Mouse (Mus musculus) heart, adult 11 months (tissue): ENCODE results near the gene Zhx3.
A peak's percentile ranks its signal among the peaks of the same experiment; 100 is the strongest.

Source experiments
- DNase-seq: peaks from one replicate; pipeline ENCODE4 v3.0.0; 2022

Zhx3 gene

DNA sequence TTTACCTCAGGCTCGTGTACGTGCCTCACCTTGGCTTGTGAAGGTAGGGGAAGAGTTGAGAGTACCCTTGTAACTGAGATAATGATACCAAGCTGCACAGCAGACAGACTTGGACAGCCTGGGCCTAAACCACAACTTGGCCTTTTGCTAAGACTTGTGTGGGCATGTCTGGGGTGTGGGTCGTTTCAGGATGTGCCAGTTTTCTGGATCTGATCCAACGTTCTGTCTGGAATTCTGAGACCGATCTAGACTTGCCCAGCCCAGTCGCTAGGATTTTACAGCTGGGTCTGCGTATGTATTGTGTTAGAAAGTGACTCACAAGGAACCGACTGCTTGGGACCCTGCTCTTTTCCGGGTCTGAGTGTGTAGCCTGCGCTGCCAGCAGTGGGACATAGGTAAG is 125.7 kb downstream of the Zhx3 start:
- DNase-seq = no peak

DNA sequence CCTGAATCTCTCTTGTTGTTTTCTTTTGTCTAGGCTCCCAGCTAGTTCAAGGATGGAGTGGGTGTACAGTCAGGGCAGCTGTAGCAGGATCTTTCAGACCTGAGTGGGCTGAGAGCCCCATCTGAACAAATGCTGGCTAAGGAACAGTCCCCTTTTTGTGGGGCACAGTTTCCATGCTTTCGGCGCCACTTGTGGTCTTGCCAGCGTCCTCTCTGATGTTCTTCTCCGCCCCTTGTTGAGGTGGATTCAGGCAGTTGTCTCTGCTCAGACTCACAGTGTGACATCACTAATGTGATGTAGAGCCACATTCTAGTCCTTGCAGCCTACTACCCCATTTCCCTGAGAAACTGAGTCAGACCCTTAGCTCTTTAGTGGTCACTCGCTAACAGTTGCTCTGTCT is 126.2 kb downstream of the Zhx3 start:
- no peak for DNase-seq

DNA sequence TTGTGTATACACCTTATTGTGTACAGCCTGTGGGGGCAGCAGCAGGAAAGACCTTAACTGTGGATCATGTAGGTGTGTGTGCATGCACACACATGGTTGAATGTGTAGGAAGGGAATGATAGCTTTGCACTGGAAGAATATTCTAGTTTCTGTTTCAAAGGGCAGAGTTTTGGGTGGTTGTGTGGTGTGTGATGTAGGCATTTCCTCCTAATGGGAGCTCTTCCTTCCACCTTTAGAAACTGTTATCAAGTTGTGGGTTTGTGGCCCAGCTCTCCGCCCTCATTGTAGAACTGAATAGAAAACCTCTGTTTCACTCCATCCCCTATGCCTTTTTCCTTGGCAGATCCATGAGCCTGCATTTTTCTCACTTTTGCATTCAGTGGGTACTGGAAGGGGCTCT is 127.3 kb downstream of the Zhx3 start:
- DNase-seq = no peak

- no peak for DNase-seq
These were observed 128.0 kb downstream of the Zhx3 start for GRCm38 (mm10) chr2:160744823-160745210.

DNA sequence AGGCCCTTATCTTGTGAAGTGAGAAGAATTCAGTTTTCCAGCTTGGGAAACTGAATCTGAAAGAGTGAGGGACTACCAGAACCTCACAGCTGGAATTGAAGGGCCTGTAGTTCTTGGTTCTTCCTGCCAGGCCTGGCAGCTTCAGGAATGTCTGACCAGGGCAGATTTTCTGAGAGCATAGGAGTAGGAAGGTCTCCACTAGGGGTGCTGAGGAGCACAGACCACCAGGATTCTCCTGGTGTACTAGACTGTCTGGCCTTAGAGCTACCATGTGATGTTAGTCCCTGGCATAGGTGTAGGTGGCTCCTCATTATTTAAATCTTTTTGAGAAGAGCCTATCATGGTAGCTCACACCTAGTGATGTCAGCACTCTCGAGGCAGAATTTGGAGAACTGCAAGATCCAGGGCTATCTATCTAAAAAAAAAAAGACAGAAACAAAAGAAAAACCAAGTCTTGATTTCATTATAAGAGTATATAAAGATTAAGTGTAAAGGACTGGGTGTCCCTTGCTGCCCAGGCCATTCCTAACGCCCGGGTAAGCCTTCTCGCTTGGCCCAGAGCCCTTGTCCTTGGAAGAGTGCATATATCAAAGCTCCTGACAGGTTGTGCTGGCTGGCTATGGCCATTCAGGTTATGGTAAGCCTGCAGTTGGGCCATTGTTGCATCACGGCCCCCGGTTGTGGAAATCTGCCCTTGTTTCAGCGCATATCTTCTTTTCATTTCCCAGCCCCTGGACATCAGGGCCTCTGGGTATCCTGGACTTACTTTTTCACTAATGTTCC is 128.6 kb downstream of the Zhx3 start:
- peak; percentile 97 for DNase-seq

DNA sequence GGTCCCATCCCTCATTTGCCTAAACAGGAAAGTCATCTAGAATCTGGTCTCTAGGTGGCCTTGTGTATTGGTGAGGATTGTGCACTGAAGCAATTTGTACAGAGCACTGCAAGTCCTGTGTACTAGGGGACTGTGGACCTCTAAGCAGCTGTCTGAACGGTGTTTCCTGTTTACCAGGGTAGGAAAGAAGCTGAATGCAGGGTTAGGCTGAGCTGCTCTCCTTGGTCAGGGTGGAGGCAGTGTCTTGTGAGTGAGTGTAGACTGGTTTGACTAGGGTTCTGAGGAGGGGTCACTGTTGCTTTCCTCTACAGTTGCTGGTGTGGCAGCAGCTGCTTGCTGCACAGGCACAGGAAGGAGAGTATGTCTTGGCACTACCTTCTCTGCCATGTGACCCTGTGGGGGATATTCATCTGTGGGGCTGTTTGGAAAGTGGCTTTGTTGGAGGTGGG is 130.6 kb downstream of the Zhx3 start:
- peak; percentile 95 for DNase-seq

DNA sequence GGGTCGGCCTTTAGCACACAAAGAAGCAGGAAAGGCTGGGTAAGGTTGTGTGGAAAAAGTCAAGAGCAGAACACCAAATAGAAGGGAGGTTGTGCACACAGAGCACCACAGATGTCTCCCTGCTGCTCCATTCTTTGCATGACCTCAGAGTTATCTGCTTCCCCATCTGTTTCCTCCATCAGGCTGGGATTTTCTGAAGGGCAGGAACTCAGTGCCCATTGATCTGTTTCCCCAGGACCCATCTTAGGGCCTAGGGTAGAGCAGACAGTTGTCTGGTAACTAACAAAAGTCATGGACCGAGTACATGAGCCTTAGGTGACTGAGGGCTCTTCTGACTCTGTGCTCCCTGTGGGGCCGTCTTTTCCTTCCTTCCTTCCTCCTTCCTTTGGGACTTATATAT is 131.2 kb downstream of the Zhx3 start:
- DNase-seq = no peak

GRCm38 (mm10) chr2:160740521-160741156 is 132.2 kb downstream of the Zhx3 start:
- no peak for DNase-seq

DNA sequence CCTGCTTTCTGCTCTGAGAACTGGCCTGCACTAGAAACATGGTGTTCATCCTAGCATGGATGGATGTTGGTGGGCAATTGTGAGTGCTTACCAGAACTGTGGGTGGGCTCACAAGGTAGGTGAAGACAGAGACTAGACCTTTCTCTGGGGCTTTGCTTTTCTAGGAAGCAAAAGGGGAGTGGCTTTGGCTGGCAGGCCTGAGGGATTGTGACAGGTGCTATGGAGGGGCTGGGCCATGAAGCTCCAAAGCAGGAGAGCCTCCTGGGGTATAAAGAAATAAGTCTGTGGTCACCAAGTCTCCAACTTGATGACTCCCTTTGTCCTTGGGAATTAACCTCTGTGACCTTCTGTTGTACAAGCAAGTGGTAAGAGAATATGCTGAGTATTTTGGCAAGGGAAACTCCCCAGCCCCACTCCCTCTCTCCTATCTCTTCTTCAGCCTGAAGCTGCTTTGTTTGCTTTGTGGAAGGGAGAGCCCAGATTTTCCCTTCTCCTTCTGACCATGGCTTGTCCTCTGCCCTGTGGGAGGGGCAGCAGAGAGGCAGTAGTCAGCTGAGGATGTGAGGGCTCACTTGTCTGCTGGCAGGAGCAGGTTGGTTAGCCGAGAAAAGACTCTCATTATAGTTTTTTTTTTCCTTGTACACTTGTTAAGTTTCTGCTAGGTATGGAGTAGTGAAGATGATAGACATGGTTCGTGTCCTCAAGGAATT is 133.0 kb downstream of the Zhx3 start:
- no peak for DNase-seq

- DNase-seq = peak; percentile 97
These were observed 134.4 kb downstream of the Zhx3 start for GRCm38 (mm10) chr2:160738354-160738753.

DNA sequence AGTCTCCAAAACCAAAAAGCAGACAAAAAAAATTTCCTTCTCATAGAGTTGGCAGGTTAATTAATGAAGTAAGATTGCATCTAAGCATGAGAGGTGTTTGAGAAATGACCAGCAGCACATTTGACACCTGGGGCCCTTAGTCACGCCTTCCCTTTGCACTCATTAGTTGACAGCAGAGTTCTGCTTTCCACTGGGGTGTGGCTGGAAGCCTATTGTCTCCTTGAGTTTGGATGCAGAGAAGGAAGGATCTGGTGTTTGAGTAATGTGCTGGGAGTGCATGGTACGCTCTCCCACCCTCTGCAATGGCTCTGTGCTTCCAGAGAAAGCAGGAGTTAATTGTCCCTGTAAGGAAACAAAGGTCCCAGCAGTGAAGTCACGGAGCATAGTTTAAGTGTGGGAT is 136.3 kb downstream of the Zhx3 start:
- peak; percentile 87 for DNase-seq

DNA sequence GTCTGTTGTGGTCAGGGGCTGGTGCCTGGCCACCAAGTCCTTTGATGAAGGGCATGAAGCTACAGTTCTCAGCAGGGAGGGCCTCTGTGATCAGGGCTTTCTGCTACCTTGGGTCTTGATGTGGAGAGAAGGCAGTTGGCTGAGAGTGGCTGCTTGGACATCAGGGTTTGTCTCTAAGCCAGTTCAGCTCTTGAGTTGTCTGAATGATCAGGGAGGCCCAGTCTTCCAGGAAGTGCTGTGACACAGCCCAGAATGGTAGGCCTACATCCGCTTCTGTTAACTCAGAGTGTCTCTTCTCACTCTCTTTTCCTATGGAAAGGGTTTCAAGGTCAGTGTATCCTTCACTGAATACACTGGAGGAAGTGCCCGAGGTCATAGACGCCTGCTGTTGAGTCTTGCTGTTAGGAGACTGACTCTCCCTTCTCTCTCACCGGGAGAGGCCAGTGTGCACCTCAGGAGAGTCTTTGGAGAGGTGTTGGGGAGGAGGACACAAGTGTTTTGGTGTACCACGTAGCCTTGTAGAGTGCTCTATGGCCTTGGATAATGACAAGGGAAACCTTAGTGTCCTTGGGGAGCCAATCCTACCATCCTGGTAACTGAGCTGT is 137.0 kb downstream of the Zhx3 start:
- DNase-seq = peak; percentile 88

- DNase-seq = peak; percentile 89
These were observed 138.5 kb downstream of the Zhx3 start for GRCm38 (mm10) chr2:160734331-160734730.

DNA sequence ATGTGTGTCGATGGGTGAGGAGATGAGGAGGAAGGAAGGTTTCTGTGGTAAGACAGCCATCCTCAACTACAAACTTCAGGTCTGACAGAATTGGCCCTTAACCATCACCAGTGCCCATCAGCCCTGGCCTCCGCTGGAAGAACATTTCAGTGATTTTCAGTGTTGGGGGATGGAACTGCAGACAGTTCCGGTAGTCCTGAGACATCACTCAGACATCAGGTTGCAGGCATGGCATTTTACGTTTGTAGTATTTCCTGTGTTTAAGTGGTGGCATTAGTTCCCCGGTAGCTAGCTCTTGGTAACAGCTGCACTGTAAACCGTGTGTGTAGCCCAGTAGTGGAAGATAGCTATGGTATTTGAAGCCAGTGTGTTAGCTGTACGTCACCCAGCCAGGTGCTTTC is 139.7 kb downstream of the Zhx3 start:
- peak; percentile 88 for DNase-seq

- DNase-seq = peak; percentile 88
These were observed 140.3 kb downstream of the Zhx3 start for GRCm38 (mm10) chr2:160732420-160732995.

- peak; percentile 99 for DNase-seq
These were observed 140.9 kb downstream of the Zhx3 start for GRCm38 (mm10) chr2:160731839-160732261.

GRCm38 (mm10) chr2:160731117-160731838 is 141.5 kb downstream of the Zhx3 start, which contains the start of gene Plcg1:
Plcg1 (plus strand) TSS chr2:160731300.
- DNase-seq = peak; percentile 100

DNA sequence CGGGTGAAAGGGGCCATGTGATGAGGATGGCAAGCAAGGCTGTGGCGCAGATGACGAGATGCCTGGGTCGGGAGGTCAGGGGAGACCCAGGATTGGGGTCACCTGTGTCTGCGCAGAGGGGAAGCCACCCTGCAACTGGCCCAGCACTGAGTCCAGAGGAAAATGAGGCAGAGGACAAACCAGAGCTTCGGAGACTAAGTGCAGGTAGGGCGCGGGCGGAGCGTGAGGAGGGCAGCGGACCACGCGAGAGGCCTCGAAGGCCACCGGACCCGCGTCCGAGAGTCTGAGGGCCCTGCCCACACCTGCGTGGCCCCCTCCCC is 142.0 kb downstream of the Zhx3 start:
- DNase-seq = no peak

DNA sequence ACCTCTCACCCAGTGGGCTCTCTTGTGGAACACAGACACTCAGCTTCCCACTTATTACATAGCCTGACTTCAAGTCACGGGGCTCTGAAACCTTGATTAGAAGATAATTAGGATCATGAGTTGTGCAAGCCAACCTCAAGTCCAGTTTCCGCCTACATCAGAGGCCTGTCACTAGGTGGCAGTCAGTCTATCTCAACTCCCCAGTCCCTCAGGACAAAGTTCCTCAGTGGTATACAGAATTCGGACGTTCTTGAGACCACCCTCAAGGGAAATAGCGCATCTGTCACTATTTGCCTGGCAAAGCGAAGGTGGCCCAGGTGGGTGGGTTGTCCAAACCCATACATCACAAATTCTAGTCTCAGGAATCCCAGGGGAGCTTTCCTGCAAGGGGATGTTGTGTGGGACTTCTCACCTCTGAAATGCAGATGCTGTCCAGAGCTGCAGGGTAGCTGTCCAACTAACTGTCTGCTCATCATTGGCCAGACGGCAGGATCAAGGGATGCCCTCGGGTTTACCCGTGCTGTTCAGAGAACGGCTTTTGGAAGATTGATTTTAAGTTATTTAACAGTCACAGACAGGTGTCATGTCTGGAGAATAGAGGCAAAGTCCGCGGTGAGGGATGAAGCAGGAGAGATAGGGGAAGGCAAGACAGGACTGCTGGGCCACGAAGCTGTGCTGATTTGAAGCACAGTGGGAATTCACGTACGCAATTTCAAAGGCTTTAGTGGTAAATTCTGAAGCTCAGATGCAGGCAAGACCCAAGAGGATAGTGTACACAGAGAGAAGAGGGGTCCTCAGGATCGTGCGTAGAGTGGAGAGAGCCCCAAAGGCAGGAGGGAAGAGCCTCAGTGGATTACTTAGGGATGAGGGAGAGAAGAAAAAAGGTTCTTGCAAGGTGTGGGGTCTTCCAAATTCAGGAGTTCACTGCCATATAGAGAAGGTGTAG is 142.7 kb downstream of the Zhx3 start:
- peak; percentile 96 for DNase-seq

DNA sequence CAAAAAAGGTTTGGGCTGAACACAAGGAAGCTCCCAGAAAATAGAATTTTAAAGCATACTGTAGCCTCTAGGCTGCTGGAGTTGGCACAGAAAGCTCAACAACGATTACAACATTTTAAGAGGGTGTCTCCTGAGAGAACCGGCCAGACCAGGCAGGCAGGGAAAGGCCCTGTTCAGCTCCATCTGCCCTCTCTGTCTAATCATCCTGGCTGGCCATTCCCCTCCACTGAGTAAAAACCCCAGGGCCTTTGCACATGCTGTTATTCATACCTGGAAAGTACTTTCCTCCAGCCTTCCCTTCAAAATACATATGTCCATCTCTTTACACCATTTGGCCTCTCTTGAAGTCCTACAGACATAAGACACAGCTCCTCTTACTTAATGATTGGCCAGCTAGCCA is 143.4 kb downstream of the Zhx3 start:
- DNase-seq = peak; percentile 91

- DNase-seq = peak; percentile 88
These were observed 143.8 kb downstream of the Zhx3 start for GRCm38 (mm10) chr2:160728972-160729371.
